Mouse (Mus musculus): ENCODE measurements around the gene Haghl. TPM values are rescaled to one million over a fixed set of nuclear protein-coding genes. Genes with fewer than 3 reads are reported as not detected.

Gene Haghl
- 114 and 123 TPM in 2 replicates for polyA plus RNA-seq (2021; fragmentation: Nextera tagmentation)
- long read RNA-seq, experiment 1, transcript Haghl-211 (8 exons, 1,267 nt), result minor isoform, 22 of 291 reads
- long read RNA-seq, experiment 1, transcript Haghl-203 (8 exons, 1,128 nt), result minor isoform, 8 of 291 reads
- long read RNA-seq, experiment 1, transcript Haghl-201 (9 exons, 1,405 nt), result major isoform, 163 of 291 reads
- long read RNA-seq, experiment 1, partial matches to known transcripts, result 53 of 291 reads
- long read RNA-seq, experiment 1, other reads (novel, unspliced or antisense), result 39 of 291 reads
- long read RNA-seq, experiment 2, transcript Haghl-201 (9 exons, 1,405 nt), result major isoform, 83 of 136 reads
- long read RNA-seq, experiment 2, transcript Haghl-211 (8 exons, 1,267 nt), result minor isoform, 10 of 136 reads
- long read RNA-seq, experiment 2, transcript Haghl-203 (8 exons, 1,128 nt), result minor isoform, 7 of 136 reads
- long read RNA-seq, experiment 2, transcript Haghl-206 (8 exons, 1,074 nt), result minor isoform, 14 of 136 reads
- long read RNA-seq, experiment 2, partial matches to known transcripts, result 11 of 136 reads
- long read RNA-seq, experiment 2, other reads (novel, unspliced or antisense), result 11 of 136 reads

DNA sequence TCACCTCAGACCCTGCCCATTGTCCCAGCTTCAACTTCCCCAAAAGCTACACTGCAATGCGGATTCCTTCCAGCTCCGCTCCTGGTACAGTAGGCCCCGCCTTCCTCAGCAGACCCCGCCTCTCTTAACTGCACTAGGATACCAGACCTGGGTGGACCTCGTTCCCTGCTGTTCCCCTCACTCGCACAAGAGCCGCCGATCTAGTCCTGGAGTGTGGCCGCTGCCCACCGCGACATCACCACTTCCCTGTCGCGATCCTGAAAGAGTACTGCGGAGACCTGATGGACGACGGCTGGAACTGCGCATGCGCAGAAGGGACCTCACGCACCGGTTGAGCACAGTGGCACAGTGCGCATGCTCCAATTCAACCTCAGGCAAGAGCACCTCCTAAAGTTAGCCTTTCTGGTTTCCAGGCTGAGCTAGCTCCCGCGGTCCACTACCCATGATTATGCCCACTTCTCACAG is at the start of gene Haghl:
Gene Haghl (minus strand): TSS at position 393 of the 465 bp plus-strand sequence.

DNA sequence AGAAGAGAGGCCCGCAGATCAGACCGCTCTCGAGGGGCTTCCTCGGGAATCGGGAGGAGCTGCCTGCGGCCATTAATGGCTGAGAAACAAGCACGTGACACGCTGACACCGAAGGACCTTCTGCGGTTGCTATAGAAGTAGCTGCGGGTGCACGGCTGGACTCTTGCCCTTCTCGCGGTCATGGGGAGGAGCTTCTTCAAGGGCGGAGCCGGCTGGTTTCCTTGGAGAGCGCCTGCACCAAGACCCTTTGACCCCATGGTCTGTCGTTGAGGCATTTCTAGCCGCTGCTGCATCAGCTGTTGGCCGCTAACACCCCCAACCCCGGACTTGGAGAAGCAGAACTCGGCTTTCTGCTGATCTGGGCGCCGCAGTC is 47.8 kb upstream of the Haghl start, which contains the start of gene Stub1:
Gene Stub1 (minus strand): TSS at position 114 of the 373 bp plus-strand sequence.

DNA sequence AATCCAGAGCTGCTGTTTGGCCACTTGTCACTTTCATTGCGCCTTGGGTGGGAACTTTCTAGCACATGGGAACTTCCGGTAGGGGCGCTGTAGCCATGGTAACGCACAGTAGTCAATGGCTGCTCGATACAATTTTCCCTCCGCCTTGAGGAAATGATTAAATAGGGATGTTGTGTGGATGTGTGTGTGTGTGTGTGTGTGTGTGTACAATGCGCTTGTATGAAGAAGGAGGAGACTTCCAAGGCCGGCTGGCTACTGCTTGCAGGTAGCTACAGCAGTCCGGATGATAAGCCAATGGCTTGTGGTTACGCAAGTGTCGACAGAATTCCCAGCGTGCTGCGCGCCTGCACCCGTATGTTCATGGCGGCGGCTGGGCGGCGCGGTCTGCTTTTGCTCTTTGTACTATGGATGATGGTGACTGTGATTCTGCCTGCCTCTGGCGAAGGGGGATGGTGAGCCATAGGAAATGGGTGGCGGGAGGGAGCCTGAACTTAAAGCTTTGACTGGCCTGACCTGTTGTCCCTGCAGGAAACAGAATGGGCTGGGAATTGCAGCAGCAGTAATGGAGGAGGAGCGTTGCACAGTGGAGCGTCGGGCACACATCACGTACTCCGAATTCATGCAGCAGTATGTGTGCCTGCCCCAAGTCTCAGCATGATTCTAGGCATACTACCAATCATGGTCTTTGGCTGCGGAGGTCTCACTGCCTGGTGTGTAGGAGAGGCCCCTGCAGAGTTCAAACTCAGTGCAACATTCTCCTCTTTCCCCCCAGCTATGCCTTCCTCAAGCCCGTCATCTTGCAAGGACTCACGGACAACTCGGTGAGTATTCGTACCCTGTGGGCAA is 43.5 kb upstream of the Haghl start, which contains the start of gene Jmjd8:
Gene Jmjd8 (plus strand): TSS at position 156 of the 846 bp plus-strand sequence.

DNA sequence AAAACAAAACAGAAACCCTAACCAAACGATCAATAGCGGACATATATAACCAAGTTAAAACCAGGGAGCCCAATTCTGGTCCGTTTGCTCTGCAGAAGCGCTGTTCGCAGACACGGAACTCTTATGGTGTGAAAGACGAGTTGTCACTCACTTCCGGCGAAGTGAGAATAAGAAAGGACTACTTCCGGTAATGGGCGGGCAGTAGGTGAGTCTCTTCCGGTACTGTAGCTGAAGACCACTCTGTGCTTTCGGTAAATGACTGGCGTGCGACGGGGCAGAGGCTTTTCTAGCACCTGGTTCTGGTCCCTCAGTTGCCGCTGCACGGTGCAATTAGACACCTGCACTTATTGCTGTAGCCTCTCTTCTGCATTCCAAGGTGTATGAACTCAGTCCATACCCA is 38.0 kb upstream of the Haghl start, which contains the start of gene Wdr24:
Gene Wdr24 (plus strand): TSS at position 176 of the 400 bp plus-strand sequence.

DNA sequence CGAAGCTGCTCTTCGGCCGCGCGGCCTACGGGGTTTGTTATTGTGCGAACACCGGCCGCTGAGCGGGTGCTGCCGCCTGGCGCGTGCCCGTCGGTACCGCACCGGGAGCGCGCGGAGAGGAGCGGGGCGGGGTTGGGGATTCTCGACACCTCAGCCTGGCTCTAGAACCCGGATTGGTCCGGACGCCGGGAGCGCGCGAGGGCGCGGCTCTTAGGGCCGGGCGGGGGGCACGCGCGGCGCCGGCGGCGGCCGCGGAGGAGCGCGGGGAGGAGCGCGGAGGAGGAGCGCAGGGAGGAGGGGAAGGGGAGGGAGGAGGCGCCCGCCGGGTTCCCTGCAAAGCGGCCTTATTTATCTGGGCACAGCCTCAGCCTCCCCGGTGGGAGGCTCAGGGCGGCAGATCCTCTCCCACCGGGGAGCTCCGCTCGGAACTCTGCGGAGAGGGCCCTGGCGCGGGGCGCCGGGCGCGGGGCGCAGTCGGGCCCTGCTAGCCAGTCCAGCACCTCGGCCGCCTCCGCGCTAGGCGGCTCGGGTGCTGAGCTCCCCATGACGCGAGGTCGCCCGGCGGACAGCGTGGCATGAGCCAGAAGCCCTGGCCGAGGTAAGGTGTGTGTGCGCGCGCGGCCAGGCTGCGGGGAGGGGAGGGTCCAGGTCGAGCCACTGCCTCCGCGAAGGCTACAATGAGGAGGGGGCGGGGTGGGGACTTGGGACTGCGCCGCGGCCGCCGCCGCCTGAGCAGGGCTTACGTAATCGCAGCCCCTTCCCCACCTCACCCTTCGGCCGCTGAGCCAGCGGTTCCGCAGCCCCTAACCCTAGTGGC is 23.5 kb upstream of the Haghl start, which contains the start of gene Fbxl16:
Gene Fbxl16 (plus strand): TSS at position 297 of the 817 bp plus-strand sequence.

DNA sequence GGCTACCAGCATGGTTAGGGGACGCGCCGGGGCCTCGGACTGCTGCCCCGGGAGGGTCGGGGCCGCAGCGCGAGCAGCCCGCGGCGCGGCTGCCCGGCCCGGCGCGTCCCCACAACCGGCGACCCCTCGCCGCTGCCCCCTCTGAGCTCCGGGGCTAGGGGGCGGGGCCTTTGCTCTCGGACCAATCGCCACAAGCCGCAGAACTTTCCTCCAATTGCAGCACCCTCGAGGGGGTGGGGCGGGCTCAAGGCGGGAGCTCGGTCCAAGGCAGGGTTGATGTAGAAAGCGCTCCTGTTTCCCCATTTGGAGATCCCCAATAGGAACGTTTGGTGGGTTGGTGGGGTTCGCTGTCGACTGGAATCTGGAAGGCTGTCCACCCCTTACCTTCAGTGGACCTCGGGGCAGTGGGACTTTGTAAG is 11.5 kb upstream of the Haghl start, which contains the start of gene Metrn:
Gene Metrn (minus strand): TSS at position 186 of the 419 bp plus-strand sequence.

DNA sequence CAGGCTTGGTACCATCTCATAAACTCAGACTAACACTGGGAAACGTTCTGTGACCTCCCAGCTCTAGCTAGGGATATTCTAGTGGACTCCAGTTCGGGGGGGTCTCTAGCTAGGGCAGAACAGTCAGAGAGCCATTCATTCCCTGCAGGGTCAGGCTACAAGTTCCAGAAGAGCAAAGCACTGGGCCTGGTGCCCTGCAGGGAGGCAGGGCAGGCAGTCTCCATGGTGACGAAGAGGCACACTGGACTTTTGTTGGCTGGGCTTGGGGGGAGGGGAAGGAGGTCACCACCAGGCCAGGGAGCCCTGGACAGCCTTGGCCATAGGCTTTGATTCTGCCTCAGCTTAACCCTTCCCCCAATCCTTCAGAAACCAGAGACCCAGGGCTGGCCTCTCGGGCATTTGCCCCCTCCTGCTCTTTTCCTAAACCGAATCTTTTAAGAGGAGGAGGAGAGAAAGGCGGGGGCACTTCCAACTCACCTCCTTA is 10.2 kb upstream of the Haghl start, which contains the start of gene AC134908.4:
Gene AC134908.4 (minus strand): TSS at position 51 of the 484 bp plus-strand sequence.

DNA sequence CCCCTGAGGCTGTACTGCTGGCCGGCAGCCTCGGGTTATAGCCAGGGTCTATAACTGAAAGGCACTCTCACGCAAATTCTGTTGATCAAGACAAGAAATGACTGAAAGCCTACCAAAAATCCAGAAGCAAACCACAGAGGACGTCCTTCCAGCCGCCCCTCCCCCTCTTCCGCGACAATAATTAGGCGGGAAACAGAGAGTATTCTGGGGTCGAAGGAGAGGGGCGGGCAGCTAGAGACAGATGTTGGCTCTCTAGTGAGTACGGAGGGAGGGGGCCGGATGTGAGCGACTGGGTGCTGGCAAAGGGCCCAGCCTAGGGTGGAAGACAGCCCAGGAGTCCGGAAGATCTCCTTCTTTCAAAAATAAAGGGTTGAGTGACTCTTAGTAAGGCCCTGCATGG is 7.1 kb upstream of the Haghl start, which contains the start of gene Fam173a:
Gene Fam173a (minus strand): TSS at position 287 of the 400 bp plus-strand sequence.

DNA sequence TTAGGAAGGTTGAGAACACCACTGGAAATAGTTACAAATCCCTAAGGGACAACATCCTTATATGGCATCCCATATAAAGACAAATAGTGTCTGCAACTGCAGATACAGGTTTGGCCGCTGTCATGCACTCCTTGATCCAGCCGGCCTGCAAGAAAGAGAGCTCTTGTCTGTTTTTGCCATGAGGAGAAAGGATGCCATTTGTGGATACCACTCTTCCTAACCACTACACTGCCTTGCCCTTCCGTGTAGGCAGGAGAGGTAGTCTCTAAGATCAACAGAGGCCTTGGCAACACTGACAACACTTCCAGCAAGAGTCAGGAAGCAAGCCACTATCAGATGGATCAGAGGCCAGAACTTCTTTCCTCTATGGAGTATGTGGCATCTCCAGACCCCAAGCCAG is 807 bp upstream of the Haghl start, which contains the start of gene Ccdc78:
Gene Ccdc78 (plus strand): TSS at position 301 of the 400 bp plus-strand sequence.

DNA sequence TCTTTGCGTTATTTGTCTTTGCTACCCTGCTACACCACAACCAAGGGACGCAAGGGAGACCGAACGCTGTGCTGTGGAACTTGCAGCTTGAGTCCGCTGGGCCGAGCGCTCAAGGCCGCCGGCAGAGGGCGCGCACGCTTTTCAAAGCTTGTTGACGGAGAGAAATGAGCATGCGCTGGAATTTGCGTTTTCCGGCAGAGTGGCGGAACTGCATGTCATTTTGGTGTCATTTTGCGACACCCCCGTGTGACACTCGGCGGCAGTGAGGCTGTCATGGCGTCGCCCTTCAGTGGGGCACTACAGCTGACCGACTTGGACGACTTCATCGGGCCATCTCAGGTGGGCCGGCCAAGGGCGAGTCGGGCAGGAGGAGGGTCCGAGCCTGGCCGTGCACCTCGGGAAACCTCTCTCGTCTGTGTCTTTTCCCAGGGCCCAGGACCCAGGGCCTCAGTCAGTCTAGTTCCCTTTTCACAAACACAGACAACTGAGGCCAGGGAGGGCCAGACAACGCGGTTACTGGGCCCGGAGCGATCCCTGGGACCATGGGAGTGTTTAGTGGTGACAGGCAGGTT is 11.8 kb downstream of the Haghl start, which contains the start of gene Narfl:
Gene Narfl (plus strand): TSS at position 228 of the 572 bp plus-strand sequence.

DNA sequence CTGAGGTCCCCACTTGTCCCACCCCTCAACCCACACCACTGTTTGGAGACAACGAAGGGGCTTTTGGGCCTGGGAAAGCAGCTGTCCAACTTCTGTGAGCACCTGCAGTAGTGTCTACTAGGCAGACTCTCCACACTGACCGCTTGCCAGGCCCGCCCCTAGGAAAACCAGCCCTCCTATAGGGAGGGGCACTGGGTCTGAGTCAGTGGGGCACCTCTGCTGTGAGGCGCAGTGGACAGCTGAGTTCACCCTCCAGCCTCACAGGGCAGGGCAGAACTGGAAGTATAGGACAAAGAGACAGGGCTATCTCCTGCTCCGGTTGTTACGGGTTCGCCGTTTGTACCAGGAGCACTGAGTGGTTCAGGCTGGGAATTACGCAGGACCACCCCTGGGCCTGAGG is 31.2 kb downstream of the Haghl start, which contains the start of gene Msln:
Gene Msln (minus strand): TSS at position 138 of the 400 bp plus-strand sequence.

DNA sequence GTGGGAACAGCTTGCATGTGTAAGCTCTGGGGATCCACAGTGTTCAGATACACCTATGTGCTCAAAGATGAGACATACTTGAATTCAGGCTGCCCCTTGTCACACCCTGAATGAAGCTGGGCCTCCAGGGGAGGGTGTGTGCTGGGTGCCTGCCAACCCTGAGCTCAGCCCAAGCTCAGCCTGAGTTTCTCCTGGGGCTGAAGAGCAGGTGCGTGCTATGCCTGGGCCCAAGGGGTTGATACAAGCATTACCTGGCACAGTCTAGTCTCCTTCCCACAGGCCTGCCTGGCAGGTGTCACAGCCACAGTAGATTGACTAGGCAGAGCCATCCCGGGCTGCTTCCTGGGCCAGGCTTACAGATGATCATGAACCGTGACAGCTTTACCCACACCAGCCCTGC is 49.7 kb downstream of the Haghl start, which contains the start of gene Mslnl:
Gene Mslnl (plus strand): TSS at position 298 of the 400 bp plus-strand sequence.

Other genes starting within 250 kb of the Haghl start
- 40.9 and 69.8 TPM in 2 replicates for gene Sox8, start 215.0 kb downstream of the Haghl start, polyA plus RNA-seq (2021; fragmentation: Nextera tagmentation)
- gene Lmf1, start 206.6 kb downstream of the Haghl start, polyA plus RNA-seq (2021; fragmentation: Nextera tagmentation), result 27.9 and 28.9 TPM in 2 replicates
- gene Gng13, start 68.5 kb downstream of the Haghl start, polyA plus RNA-seq (2021; fragmentation: Nextera tagmentation), result 835 and 992 TPM in 2 replicates
- gene Chtf18, start 58.3 kb downstream of the Haghl start, polyA plus RNA-seq (2021; fragmentation: Nextera tagmentation), result 0.97 and 1.5 TPM in 2 replicates
- gene Rpusd1, start 58.0 kb downstream of the Haghl start, polyA plus RNA-seq (2021; fragmentation: Nextera tagmentation), result 59.3 and 64.4 TPM in 2 replicates
- 0.20 and 0.21 TPM in 2 replicates for gene Mslnl, start 49.6 kb downstream of the Haghl start, polyA plus RNA-seq (2021; fragmentation: Nextera tagmentation)
- 0.72 and 1.0 TPM in 2 replicates for gene Msln, start 31.3 kb downstream of the Haghl start, polyA plus RNA-seq (2021; fragmentation: Nextera tagmentation)
- 27.4 and 37.4 TPM in 2 replicates for gene Narfl, start 11.9 kb downstream of the Haghl start, polyA plus RNA-seq (2021; fragmentation: Nextera tagmentation)
- gene Ccdc78, start 907 bp upstream of the Haghl start, polyA plus RNA-seq (2021; fragmentation: Nextera tagmentation), result 0.31 and 0.39 TPM in 2 replicates
- 147 and 187 TPM in 2 replicates for gene Fam173a, start 7.2 kb upstream of the Haghl start, polyA plus RNA-seq (2021; fragmentation: Nextera tagmentation)
- 4.0 and 5.4 TPM in 2 replicates for gene AC134908.4, start 10.0 kb upstream of the Haghl start, polyA plus RNA-seq (2021; fragmentation: Nextera tagmentation)
- gene Metrn, start 11.5 kb upstream of the Haghl start, polyA plus RNA-seq (2021; fragmentation: Nextera tagmentation), result 11.7 and 12.8 TPM in 2 replicates
- gene Fbxl16, start 23.4 kb upstream of the Haghl start, polyA plus RNA-seq (2021; fragmentation: Nextera tagmentation), result 213 and 331 TPM in 2 replicates
- gene Wdr24, start 38.0 kb upstream of the Haghl start, polyA plus RNA-seq (2021; fragmentation: Nextera tagmentation), result 12.1 and 16.0 TPM in 2 replicates
- gene Jmjd8, start 43.2 kb upstream of the Haghl start, polyA plus RNA-seq (2021; fragmentation: Nextera tagmentation), result 31.5 and 33.5 TPM in 2 replicates
- gene Stub1, start 47.7 kb upstream of the Haghl start, polyA plus RNA-seq (2021; fragmentation: Nextera tagmentation), result 348 and 416 TPM in 2 replicates
- 10.7 and 55.8 TPM in 2 replicates for gene Rhbdl1, start 51.6 kb upstream of the Haghl start, polyA plus RNA-seq (2021; fragmentation: Nextera tagmentation)
- 1.4 and 5.1 TPM in 2 replicates for gene Gm20683, start 56.1 kb upstream of the Haghl start, polyA plus RNA-seq (2021; fragmentation: Nextera tagmentation)
- 7.3 and 8.2 TPM in 2 replicates for gene Rhot2, start 59.2 kb upstream of the Haghl start, polyA plus RNA-seq (2021; fragmentation: Nextera tagmentation)
- gene Wdr90, start 75.8 kb upstream of the Haghl start, polyA plus RNA-seq (2021; fragmentation: Nextera tagmentation), result 1.5 and 2.0 TPM in 2 replicates
- 35.6 and 38.4 TPM in 2 replicates for gene Mcrip2, start 83.1 kb upstream of the Haghl start, polyA plus RNA-seq (2021; fragmentation: Nextera tagmentation)
- 65.7 and 79.7 TPM in 2 replicates for gene Mettl26, start 89.4 kb upstream of the Haghl start, polyA plus RNA-seq (2021; fragmentation: Nextera tagmentation)
- gene Wfikkn1, start 95.2 kb upstream of the Haghl start, polyA plus RNA-seq (2021; fragmentation: Nextera tagmentation), result 0.06 and 0.07 TPM in 2 replicates
- gene Rab40c, start 134.1 kb upstream of the Haghl start, polyA plus RNA-seq (2021; fragmentation: Nextera tagmentation), result 8.7 and 18.7 TPM in 2 replicates
- 94.5 and 96.0 TPM in 2 replicates for gene Pigq, start 159.3 kb upstream of the Haghl start, polyA plus RNA-seq (2021; fragmentation: Nextera tagmentation)
- 0.26 and 0.48 TPM in 2 replicates for gene Nhlrc4, start 159.3 kb upstream of the Haghl start, polyA plus RNA-seq (2021; fragmentation: Nextera tagmentation)
- 0.49 and 0.78 TPM in 2 replicates for gene A930017K11Rik, start 166.9 kb upstream of the Haghl start, polyA plus RNA-seq (2021; fragmentation: Nextera tagmentation)
- gene Capn15, start 200.1 kb upstream of the Haghl start, polyA plus RNA-seq (2021; fragmentation: Nextera tagmentation), result 9.2 and 14.4 TPM in 2 replicates